15 mouse cellular contexts compared by ENCODE assay signal in the genomic region with DNA sequence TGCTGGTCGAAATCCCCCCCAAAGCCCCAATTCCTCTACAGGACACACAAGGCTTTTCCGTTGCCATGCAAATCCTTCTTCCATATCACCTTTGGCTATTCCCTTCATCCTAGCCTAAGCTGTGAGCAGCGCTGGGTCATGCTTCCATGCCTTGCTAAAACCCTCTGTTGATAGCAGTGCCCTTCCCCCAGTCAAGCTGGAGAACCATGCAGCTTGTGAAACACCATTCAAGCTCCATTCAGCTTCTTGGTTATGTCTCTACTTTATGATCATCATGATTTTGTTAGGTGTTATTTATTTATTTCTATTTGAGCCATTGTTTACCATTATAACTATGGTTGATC.
DNase-seq lines count a peak whose midpoint lies in the region; ATAC-seq and TF ChIP-seq lines count a peak whose summit lies in the region.
"Had no signal": no experiment of that assay in that cellular context is flagged by ENCODE, and none has a peak within 500 bp of the region (broad histone marks: within the 10 kb centered on the region; RNA-seq: fewer than 3 reads in every experiment).

No protein-coding gene starts in this region.

- no peak overlapping the region for H3K4me3 ChIP-seq in embryonic facial prominence, embryonic 12.5 days
- no peak overlapping the region for H3K4me3 ChIP-seq in embryonic facial prominence, embryonic 10.5 days
- H3K4me3 ChIP-seq in midbrain, embryonic 10.5 days = no peak overlapping the region
- H3K4me3 ChIP-seq in midbrain, embryonic 14.5 days (replicated peaks; ENCODE audit: low read depth, low read length) = no peak overlapping the region
- no peak overlapping the region for H3K4me3 ChIP-seq in hindbrain, embryonic 15.5 days
- no peak overlapping the region for H3K4me3 ChIP-seq in midbrain, postnatal 0 days (ENCODE audit: low read depth, low read length)
- H3K4me3 ChIP-seq in gastrocnemius, adult 2 months = no peak overlapping the region
- H3K4me3 ChIP-seq: limb, embryonic 12.5 days; stomach, embryonic 15.5 days had no signal

- ATAC-seq in embryonic facial prominence, embryonic 12.5 days (ENCODE audit: insufficient number of reproducible peaks, insufficient read depth, low FRiP score, low TSS enrichment) = no peak
- no peak for ATAC-seq in midbrain, embryonic 14.5 days (ENCODE audit: low FRiP score, low TSS enrichment)
- ATAC-seq in hindbrain, embryonic 15.5 days (ENCODE audit: low FRiP score, low read depth) = peak; percentile 75
- peak; percentile 38; the same call in 1 of the 2 replicates for ATAC-seq in midbrain, postnatal 0 days (ENCODE audit: low FRiP score)
- ATAC-seq: intestine, postnatal 0 days had no signal

- no peak for TF ChIP-seq CTCF in midbrain, postnatal 0 days (IDR thresholded peaks at IDR 0.05)
- TF ChIP-seq CTCF in gastrocnemius, adult 2 months (IDR thresholded peaks at IDR 0.05) = no peak

- 0 out of 2 replicates have a peak overlapping the region, but pooled peaks have one; percentile 30 for H3K27ac ChIP-seq in embryonic facial prominence, embryonic 12.5 days
- H3K27ac ChIP-seq in embryonic facial prominence, embryonic 10.5 days (replicated peaks) = no peak overlapping the region; the same call in 1 of the 2 replicates
- H3K27ac ChIP-seq in midbrain, embryonic 10.5 days (replicated peaks) = peak overlapping the region; percentile 43
- H3K27ac ChIP-seq in midbrain, embryonic 14.5 days (replicated peaks; ENCODE audit: low read depth, low read length) = no peak overlapping the region
- H3K27ac ChIP-seq in hindbrain, embryonic 15.5 days (replicated peaks) = peak overlapping the region; percentile 66
- H3K27ac ChIP-seq in midbrain, postnatal 0 days (ENCODE audit: low read depth, low read length) = no peak overlapping the region
- no peak overlapping the region for H3K27ac ChIP-seq in gastrocnemius, adult 2 months
- H3K27ac ChIP-seq: stomach, embryonic 15.5 days had no signal

- H3K27me3 ChIP-seq in embryonic facial prominence, embryonic 12.5 days = no peaks in the 10 kb centered on the region
- H3K27me3 ChIP-seq in embryonic facial prominence, embryonic 10.5 days (replicated peaks; ENCODE audit: low read depth, poor library complexity, severe bottlenecking) = no peaks in the 10 kb centered on the region
- no peaks in the 10 kb centered on the region for H3K27me3 ChIP-seq in midbrain, embryonic 10.5 days (ENCODE audit: low read depth, poor library complexity, severe bottlenecking)
- no peaks in the 10 kb centered on the region for H3K27me3 ChIP-seq in midbrain, embryonic 14.5 days (ENCODE audit: control insufficient read depth, insufficient read depth, low read length)
- no peaks in the 10 kb centered on the region for H3K27me3 ChIP-seq in hindbrain, embryonic 15.5 days
- no peaks in the 10 kb centered on the region for H3K27me3 ChIP-seq in midbrain, postnatal 0 days (ENCODE audit: insufficient read depth, low read length)
- H3K27me3 ChIP-seq: CH12.LX; limb, embryonic 12.5 days; stomach, embryonic 15.5 days had no signal

- peaks cover 13% of the 10 kb centered on the region; the same call in 1 of the 2 replicates for H3K4me1 ChIP-seq in embryonic facial prominence, embryonic 12.5 days
- H3K4me1 ChIP-seq in embryonic facial prominence, embryonic 10.5 days = peaks cover 18% of the 10 kb centered on the region
- H3K4me1 ChIP-seq in midbrain, embryonic 10.5 days = peaks cover 15% of the 10 kb centered on the region
- peaks cover 11% of the 10 kb centered on the region for H3K4me1 ChIP-seq in midbrain, embryonic 14.5 days (ENCODE audit: control insufficient read depth, insufficient read depth, low read length)
- peaks cover 16% of the 10 kb centered on the region for H3K4me1 ChIP-seq in hindbrain, embryonic 15.5 days (replicated peaks)
- no peaks in the 10 kb centered on the region for H3K4me1 ChIP-seq in midbrain, postnatal 0 days (ENCODE audit: insufficient read depth, low read length)

- no peak overlapping the region for H3K4me2 ChIP-seq in embryonic facial prominence, embryonic 12.5 days (replicated peaks)
- no peak overlapping the region for H3K4me2 ChIP-seq in midbrain, embryonic 14.5 days (ENCODE audit: low read length)
- H3K4me2 ChIP-seq in hindbrain, embryonic 15.5 days = no peak overlapping the region
- no peak overlapping the region for H3K4me2 ChIP-seq in midbrain, postnatal 0 days (ENCODE audit: low read depth, low read length, poor library complexity, severe bottlenecking)
- H3K4me2 ChIP-seq: heart, embryonic 11.5 days; limb, embryonic 12.5 days; stomach, embryonic 15.5 days had no signal

- H3K9me3 ChIP-seq in embryonic facial prominence, embryonic 12.5 days = no peaks in the 10 kb centered on the region
- no peaks in the 10 kb centered on the region for H3K9me3 ChIP-seq in embryonic facial prominence, embryonic 10.5 days
- no peaks in the 10 kb centered on the region for H3K9me3 ChIP-seq in midbrain, embryonic 10.5 days (replicated peaks)
- H3K9me3 ChIP-seq in midbrain, embryonic 14.5 days (ENCODE audit: control insufficient read depth, low read length) = no peaks in the 10 kb centered on the region
- no peaks in the 10 kb centered on the region for H3K9me3 ChIP-seq in hindbrain, embryonic 15.5 days
- H3K9me3 ChIP-seq in midbrain, postnatal 0 days (ENCODE audit: low read length) = no peaks in the 10 kb centered on the region
- H3K9me3 ChIP-seq: limb, embryonic 12.5 days; stomach, embryonic 15.5 days had no signal

- no peak overlapping the region for H3K9ac ChIP-seq in embryonic facial prominence, embryonic 12.5 days
- no peak overlapping the region for H3K9ac ChIP-seq in midbrain, embryonic 14.5 days (replicated peaks; ENCODE audit: low read length)
- H3K9ac ChIP-seq in hindbrain, embryonic 15.5 days = no peak overlapping the region
- no peak overlapping the region for H3K9ac ChIP-seq in midbrain, postnatal 0 days (replicated peaks; ENCODE audit: low read length, poor library complexity, severe bottlenecking)
- H3K9ac ChIP-seq: limb, embryonic 12.5 days; stomach, embryonic 15.5 days had no signal

- intact Hi-C loops in gastrocnemius, adult 2 months (cut with DNase I) = no loop called here

- no peak for DNase-seq in embryonic facial prominence, embryonic 10.5 days (ENCODE audit: low spot score)
- no peak for DNase-seq in midbrain, embryonic 10.5 days (ENCODE audit: low spot score)
- no peak for DNase-seq in midbrain, embryonic 14.5 days
- DNase-seq in midbrain, postnatal 0 days (ENCODE audit: low spot score) = no peak
- DNase-seq in layer of hippocampus, adult 9-11 months = no peak
- DNase-seq in gastrocnemius, adult 2 months = no peak
- DNase-seq: cerebellum, adult 11-12 months; gastrocnemius, postnatal 25 days had no signal

- H3K36me3 ChIP-seq in embryonic facial prominence, embryonic 12.5 days = no peaks in the 10 kb centered on the region
- no peaks in the 10 kb centered on the region for H3K36me3 ChIP-seq in embryonic facial prominence, embryonic 10.5 days (replicated peaks)
- no peaks in the 10 kb centered on the region for H3K36me3 ChIP-seq in midbrain, embryonic 10.5 days
- H3K36me3 ChIP-seq in midbrain, embryonic 14.5 days (ENCODE audit: control insufficient read depth, insufficient read depth, low read length) = no peaks in the 10 kb centered on the region
- no peaks in the 10 kb centered on the region for H3K36me3 ChIP-seq in hindbrain, embryonic 15.5 days
- H3K36me3 ChIP-seq in midbrain, postnatal 0 days (ENCODE audit: insufficient read depth, low read length) = no peaks in the 10 kb centered on the region
- H3K36me3 ChIP-seq: limb, embryonic 12.5 days; stomach, embryonic 15.5 days had no signal

- 62% methylated on average over 3 of the region's 3 CpGs for WGBS in embryonic facial prominence, embryonic 12.5 days
- WGBS in embryonic facial prominence, embryonic 10.5 days = 72% methylated on average over 3 of the region's 3 CpGs
- WGBS in midbrain, embryonic 10.5 days = 55% methylated on average over 3 of the region's 3 CpGs
- WGBS in midbrain, embryonic 14.5 days = 26% methylated on average over 3 of the region's 3 CpGs
- WGBS in hindbrain, embryonic 15.5 days = 44% methylated on average over 3 of the region's 3 CpGs
- WGBS in midbrain, postnatal 0 days = 26% methylated on average over 3 of the region's 3 CpGs

Comparison
In these comparisons a context has a peak if more than half of its experiments do, and no peak if none do; other contexts are left out.
1. ATAC-seq: peak in hindbrain, embryonic 15.5 days (single experiment) and midbrain, postnatal 0 days (single experiment); none in embryonic facial prominence, embryonic 12.5 days (single experiment) and midbrain, embryonic 14.5 days (single experiment).
2. H3K27ac ChIP-seq: peak in embryonic facial prominence, embryonic 12.5 days (single experiment), midbrain, embryonic 10.5 days (single experiment) and hindbrain, embryonic 15.5 days (single experiment); none in embryonic facial prominence, embryonic 10.5 days (single experiment), midbrain, embryonic 14.5 days (single experiment), midbrain, postnatal 0 days (single experiment) and gastrocnemius, adult 2 months (single experiment).